Mouse (Mus musculus): ENCODE data around the gene Tesk2. TPM values are rescaled to one million over a fixed set of nuclear protein-coding genes. Genes with fewer than 3 reads are reported as not detected.
A peak's percentile ranks its signal among the peaks of the same experiment; 100 is the strongest.

Gene Tesk2
- polyA plus RNA-seq, 1 experiment = 21.9 TPM

- H3K9ac ChIP-seq (ENCODE audit: low read depth, poor library complexity, severe bottlenecking) = peak overlapping the region; percentile 45
- no peak for TF ChIP-seq EP300 (IDR thresholded peaks at IDR 0.05; ENCODE audit: insufficient read depth, low read depth, low read length)
- TF ChIP-seq POLR2A (IDR thresholded peaks at IDR 0.05; ENCODE audit: insufficient read depth, low read length) = peak; percentile 51
- H3K27me3 ChIP-seq (ENCODE audit: control insufficient read depth, insufficient read depth, low read length, poor library complexity, severe bottlenecking) = no peaks in the 10 kb centered on the region
- peaks cover 3% of the 10 kb centered on the region for H3K4me1 ChIP-seq (ENCODE audit: control insufficient read depth, insufficient read depth, low read length)
- no peaks in the 10 kb centered on the region; the same call in none of the 2 replicates for H3K36me3 ChIP-seq (ENCODE audit: control insufficient read depth, insufficient read depth, low read length, poor library complexity, severe bottlenecking)
- H3K9me3 ChIP-seq (replicated peaks; ENCODE audit: control insufficient read depth, insufficient read depth, low read length, poor library complexity, severe bottlenecking) = no peaks in the 10 kb centered on the region
- peak overlapping the region; percentile 60 for H3K4me3 ChIP-seq (ENCODE audit: low read depth, low read length)
- H3K27ac ChIP-seq (ENCODE audit: insufficient read depth, low read length) = no peak overlapping the region
Observed at GRCm38 (mm10) chr4:116820902-116821693, 100.3 kb downstream of the Tesk2 start.

GRCm38 (mm10) chr4:116821694-116822016 lies 100.9 kb downstream of the Tesk2 start, which contains the start of gene Hpdl:
TSS of gene Hpdl (minus strand) at chr4:116821707.
- TF ChIP-seq EP300 (IDR thresholded peaks at IDR 0.05; ENCODE audit: insufficient read depth, low read depth, low read length) (no peak), POLR2A (IDR thresholded peaks at IDR 0.05; ENCODE audit: insufficient read depth, low read length) (no peak), CTCF (IDR thresholded peaks at IDR 0.05; ENCODE audit: low read depth, low read length) (no peak)

GRCm38 (mm10) chr4:116824541-116825004 lies 103.8 kb downstream of the Tesk2 start:
- Histone ChIP-seq H3K27ac (ENCODE audit: insufficient read depth, low read length) (peak overlapping the region; percentile 57), H3K4me3 (ENCODE audit: low read depth, low read length) (peak overlapping the region; percentile 65), H3K9me3 (replicated peaks; ENCODE audit: control insufficient read depth, insufficient read depth, low read length, poor library complexity, severe bottlenecking) (no peaks in the 10 kb centered on the region), H3K36me3 (ENCODE audit: control insufficient read depth, insufficient read depth, low read length, poor library complexity, severe bottlenecking) (no peaks in the 10 kb centered on the region), H3K27me3 (ENCODE audit: control insufficient read depth, insufficient read depth, low read length, poor library complexity, severe bottlenecking) (no peaks in the 10 kb centered on the region), H3K9ac (ENCODE audit: low read depth, poor library complexity, severe bottlenecking) (peak overlapping the region; percentile 67), H3K4me1 (ENCODE audit: control insufficient read depth, insufficient read depth, low read length) (peaks cover 4% of the 10 kb centered on the region)
- TF ChIP-seq CTCF (IDR thresholded peaks at IDR 0.05; ENCODE audit: low read depth, low read length) = no peak
- peak; percentile 42 for TF ChIP-seq POLR2A (IDR thresholded peaks at IDR 0.05; ENCODE audit: insufficient read depth, low read length)

More at GRCm38 (mm10) chr4:116821694-116822016, 100.9 kb downstream of the Tesk2 start, which contains the start of gene Hpdl:
- H3K4me1 ChIP-seq (ENCODE audit: control insufficient read depth, insufficient read depth, low read length) = peaks cover 3% of the 10 kb centered on the region
- H3K4me3 ChIP-seq (ENCODE audit: low read depth, low read length) = peak within 1 kb of the TSS; percentile 60
- peak within 1 kb of the TSS; percentile 45 for H3K9ac ChIP-seq (ENCODE audit: low read depth, poor library complexity, severe bottlenecking)
- H3K27me3 ChIP-seq (ENCODE audit: control insufficient read depth, insufficient read depth, low read length, poor library complexity, severe bottlenecking) = no peaks in the 10 kb centered on the region
- no peaks in the 10 kb centered on the region; the same call in 1 of the 2 replicates for H3K36me3 ChIP-seq (ENCODE audit: control insufficient read depth, insufficient read depth, low read length, poor library complexity, severe bottlenecking)
- no peaks in the 10 kb centered on the region for H3K9me3 ChIP-seq (replicated peaks; ENCODE audit: control insufficient read depth, insufficient read depth, low read length, poor library complexity, severe bottlenecking)
- no peak within 1 kb of the TSS for H3K27ac ChIP-seq (ENCODE audit: insufficient read depth, low read length)

- Histone ChIP-seq H3K4me3 (ENCODE audit: low read depth, low read length) (no peak overlapping the region), H3K9me3 (replicated peaks; ENCODE audit: control insufficient read depth, insufficient read depth, low read length, poor library complexity, severe bottlenecking) (no peaks in the 10 kb centered on the region), H3K27me3 (ENCODE audit: control insufficient read depth, insufficient read depth, low read length, poor library complexity, severe bottlenecking) (no peaks in the 10 kb centered on the region), H3K27ac (ENCODE audit: insufficient read depth, low read length) (no peak overlapping the region), H3K4me1 (ENCODE audit: control insufficient read depth, insufficient read depth, low read length) (peaks cover 5% of the 10 kb centered on the region), H3K36me3 (ENCODE audit: control insufficient read depth, insufficient read depth, low read length, poor library complexity, severe bottlenecking) (no peaks in the 10 kb centered on the region), H3K9ac (ENCODE audit: low read depth, poor library complexity, severe bottlenecking) (no peak overlapping the region)
- TF ChIP-seq EP300 (IDR thresholded peaks at IDR 0.05; ENCODE audit: insufficient read depth, low read depth, low read length) (no peak), CTCF (IDR thresholded peaks at IDR 0.05; ENCODE audit: low read depth, low read length) (peak; percentile 47)
Observed at GRCm38 (mm10) chr4:116827819-116828218, 107.1 kb downstream of the Tesk2 start.

GRCm38 (mm10) chr4:116829364-116830069 lies 108.8 kb downstream of the Tesk2 start:
- 0 out of 2 replicates have a peak overlapping the region, but pooled peaks have one; percentile 39 for H3K27ac ChIP-seq (ENCODE audit: insufficient read depth, low read length)
- H3K4me1 ChIP-seq (ENCODE audit: control insufficient read depth, insufficient read depth, low read length) = peaks cover 2% of the 10 kb centered on the region
- no peaks in the 10 kb centered on the region for H3K9me3 ChIP-seq (replicated peaks; ENCODE audit: control insufficient read depth, insufficient read depth, low read length, poor library complexity, severe bottlenecking)
- no peaks in the 10 kb centered on the region for H3K36me3 ChIP-seq (ENCODE audit: control insufficient read depth, insufficient read depth, low read length, poor library complexity, severe bottlenecking)
- no peak for TF ChIP-seq CTCF (IDR thresholded peaks at IDR 0.05; ENCODE audit: low read depth, low read length)
- no peak for TF ChIP-seq POLR2A (IDR thresholded peaks at IDR 0.05; ENCODE audit: insufficient read depth, low read length)
- no peak for TF ChIP-seq EP300 (IDR thresholded peaks at IDR 0.05; ENCODE audit: insufficient read depth, low read depth, low read length)
- H3K27me3 ChIP-seq (ENCODE audit: control insufficient read depth, insufficient read depth, low read length, poor library complexity, severe bottlenecking) = no peaks in the 10 kb centered on the region
- H3K4me3 ChIP-seq (ENCODE audit: low read depth, low read length) = no peak overlapping the region
- H3K9ac ChIP-seq (ENCODE audit: low read depth, poor library complexity, severe bottlenecking) = no peak overlapping the region

GRCm38 (mm10) chr4:116830070-116830368 lies 109.3 kb downstream of the Tesk2 start:
- Histone ChIP-seq H3K27ac (ENCODE audit: insufficient read depth, low read length) (no peak overlapping the region), H3K4me1 (ENCODE audit: control insufficient read depth, insufficient read depth, low read length) (peaks cover 2% of the 10 kb centered on the region), H3K9ac (ENCODE audit: low read depth, poor library complexity, severe bottlenecking) (no peak overlapping the region), H3K4me3 (ENCODE audit: low read depth, low read length) (no peak overlapping the region), H3K36me3 (ENCODE audit: control insufficient read depth, insufficient read depth, low read length, poor library complexity, severe bottlenecking) (no peaks in the 10 kb centered on the region), H3K27me3 (ENCODE audit: control insufficient read depth, insufficient read depth, low read length, poor library complexity, severe bottlenecking) (no peaks in the 10 kb centered on the region), H3K9me3 (replicated peaks; ENCODE audit: control insufficient read depth, insufficient read depth, low read length, poor library complexity, severe bottlenecking) (no peaks in the 10 kb centered on the region)
- TF ChIP-seq EP300 (IDR thresholded peaks at IDR 0.05; ENCODE audit: insufficient read depth, low read depth, low read length) (0 out of 2 replicates have a peak, but pooled peaks have one; percentile 40), CTCF (IDR thresholded peaks at IDR 0.05; ENCODE audit: low read depth, low read length) (no peak)
